Mouse (Mus musculus): ENCODE measurements around the gene Ccdc97.
"Not testable (repeated sequence)": the region's sequence is repeated elsewhere in the genome, so short reads cannot be mapped to it uniquely, and the experiment has no call there.

Ccdc97 gene

GRCm38 (mm10) chr7:25718788-25719417 is at the start of gene Ccdc97:
Gene Ccdc97 (minus strand): TSS chr7:25719088.
- peak; percentile 93 for DNase-seq (ENCODE audit: low spot score)

GRCm38 (mm10) chr7:25768229-25768628 is 49.3 kb upstream of the Ccdc97 start:
- DNase-seq (ENCODE audit: low spot score) = no peak

GRCm38 (mm10) chr7:25766108-25766507 is 47.2 kb upstream of the Ccdc97 start:
- DNase-seq (ENCODE audit: low spot score) = no peak

GRCm38 (mm10) chr7:25764221-25764620 is 45.3 kb upstream of the Ccdc97 start:
- no peak for DNase-seq (ENCODE audit: low spot score)

- no peak for DNase-seq (ENCODE audit: low spot score)
Observed at GRCm38 (mm10) chr7:25763678-25764077, 44.8 kb upstream of the Ccdc97 start.

GRCm38 (mm10) chr7:25761354-25761753 is 42.5 kb upstream of the Ccdc97 start:
- no peak for DNase-seq (ENCODE audit: low spot score)

- peak; percentile 94 for DNase-seq (ENCODE audit: low spot score)
Observed at GRCm38 (mm10) chr7:25756011-25756410, 37.1 kb upstream of the Ccdc97 start.

GRCm38 (mm10) chr7:25755468-25755833 is 36.6 kb upstream of the Ccdc97 start:
- peak; percentile 67 for DNase-seq (ENCODE audit: low spot score)

GRCm38 (mm10) chr7:25754738-25755467 is 36.0 kb upstream of the Ccdc97 start, which contains the start of gene Hnrnpul1:
Gene Hnrnpul1 (minus strand): TSS chr7:25754757.
- DNase-seq (ENCODE audit: low spot score) = peak; percentile 99

GRCm38 (mm10) chr7:25754439-25754737 is 35.5 kb upstream of the Ccdc97 start:
- DNase-seq (ENCODE audit: low spot score) = no peak

- DNase-seq (ENCODE audit: low spot score) = peak; percentile 51
Observed at GRCm38 (mm10) chr7:25753643-25754438, 35.0 kb upstream of the Ccdc97 start.

- no peak for DNase-seq (ENCODE audit: low spot score)
Observed at GRCm38 (mm10) chr7:25753076-25753475, 34.2 kb upstream of the Ccdc97 start.

- no peak for DNase-seq (ENCODE audit: low spot score)
Observed at GRCm38 (mm10) chr7:25746844-25747243, 28.0 kb upstream of the Ccdc97 start.

- no peak for DNase-seq (ENCODE audit: low spot score)
Observed at GRCm38 (mm10) chr7:25738277-25738676, 19.4 kb upstream of the Ccdc97 start.

- no peak for DNase-seq (ENCODE audit: low spot score)
Observed at GRCm38 (mm10) chr7:25736920-25737319, 18.0 kb upstream of the Ccdc97 start.

GRCm38 (mm10) chr7:25734991-25735390 is 16.1 kb upstream of the Ccdc97 start:
- no peak for DNase-seq (ENCODE audit: low spot score)

- no peak for DNase-seq (ENCODE audit: low spot score)
Observed at GRCm38 (mm10) chr7:25731294-25732055, 12.6 kb upstream of the Ccdc97 start.

GRCm38 (mm10) chr7:25729862-25730261 is 11.0 kb upstream of the Ccdc97 start:
- DNase-seq (ENCODE audit: low spot score) = no peak

GRCm38 (mm10) chr7:25729396-25729795 is 10.5 kb upstream of the Ccdc97 start:
- DNase-seq (ENCODE audit: low spot score) = no peak

GRCm38 (mm10) chr7:25727800-25728199 is 8.9 kb upstream of the Ccdc97 start:
- DNase-seq (ENCODE audit: low spot score) = no peak

GRCm38 (mm10) chr7:25725886-25726285 is 7.0 kb upstream of the Ccdc97 start:
- DNase-seq (ENCODE audit: low spot score) = no peak

- not testable (repeated sequence) for DNase-seq (ENCODE audit: low spot score)
Observed at GRCm38 (mm10) chr7:25721776-25722175, 2.9 kb upstream of the Ccdc97 start.
